Mouse (Mus musculus) midbrain, embryonic 13.5 days (tissue): Measurements from ENCODE around the gene Cdc25a. TPM values are rescaled to one million over a fixed set of nuclear protein-coding genes. Genes with fewer than 3 reads are reported as not detected.

ENCODE experiments used
- ATAC-seq: fragments of 200-750 bp; cut with Nextera tagmentation; 2 replicates; pipeline ENCODE4 v1.8.0; 2017; ENCODE audit warnings: mild to moderate bottlenecking, moderate TSS enrichment, moderate library complexity
- H3K27ac ChIP-seq: fragments of 300-500 bp; sonication (generic); 2 replicates; pipeline ENCODE4 v1.5.1; 2015; ENCODE audit warnings: inconsistent platforms, mild to moderate bottlenecking, moderate library complexity
- H3K27me3 ChIP-seq: fragments of 300-500 bp; sonication (generic); 2 replicates; pipeline ENCODE4 v1.6.1; 2015; ENCODE audit warnings: mild to moderate bottlenecking, inconsistent platforms
- H3K36me3 ChIP-seq: fragments of 300-500 bp; sonication (generic); 2 replicates; pipeline ENCODE4 v1.6.1; 2015; ENCODE audit warnings: mild to moderate bottlenecking, inconsistent platforms
- H3K4me1 ChIP-seq: fragments of 300-500 bp; sonication (generic); replicated peaks from 2 replicates; pipeline ENCODE4 v1.6.1; 2015; ENCODE audit warnings: inconsistent platforms
- H3K4me2 ChIP-seq: fragments of 300-500 bp; sonication (generic); replicated peaks from 2 replicates; pipeline ENCODE4 v1.6.1; 2015; ENCODE audit warnings: moderate library complexity, mild to moderate bottlenecking, inconsistent platforms
- H3K4me3 ChIP-seq: fragments of 300-500 bp; sonication (generic); replicated peaks from 2 replicates; pipeline ENCODE4 v1.5.1; 2015; ENCODE audit warnings: mild to moderate bottlenecking, inconsistent platforms
- H3K9ac ChIP-seq: fragments of 300-500 bp; sonication (generic); replicated peaks from 2 replicates; pipeline ENCODE4 v1.6.1; 2015; ENCODE audit warnings: mild to moderate bottlenecking, inconsistent platforms
- H3K9me3 ChIP-seq: fragments of 300-500 bp; sonication (generic); 2 replicates; pipeline ENCODE4 v1.6.1; 2016; ENCODE audit warnings: mild to moderate bottlenecking, inconsistent platforms
- WGBS: fragments of 180-500 bp; shearing (Covaris S2); methylation state at CpG from one replicate; pipeline ENCODE4 v1.1.7; 2015; 5-methylcytosine and 5-hydroxymethylcytosine counted together
- polyA plus RNA-seq: library from polyadenylated mRNA; unstranded; fragments of >200 nt; fragmentation: Nextera tagmentation; extraction: Ambion mirVana; gene quantifications from 2 replicates; pipeline ENCODE4 v1.2.1, GENCODE M21; 2015

Cdc25a gene
- polyA plus RNA-seq, 1 experiment from 2014 or later, result 20.2 TPM

DNA sequence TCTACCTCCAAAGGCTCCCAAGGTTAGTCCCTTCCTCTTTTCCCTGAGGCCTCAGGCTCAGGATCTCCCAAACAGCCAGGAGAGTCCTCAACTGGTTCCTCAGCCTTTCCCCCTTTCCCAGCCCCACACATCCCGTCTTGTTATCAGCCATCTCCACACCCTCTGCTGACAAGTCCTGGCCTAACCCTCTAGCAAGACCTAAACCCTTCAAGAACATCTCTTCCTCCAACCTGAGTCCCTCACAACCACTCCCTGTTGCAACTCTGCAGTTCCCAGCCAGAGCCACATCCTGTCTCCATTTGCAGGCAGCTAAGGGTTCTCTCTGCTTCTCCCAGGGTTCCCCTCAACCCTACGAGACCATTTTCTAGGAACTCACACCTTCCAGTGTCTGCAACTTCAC, 9.2 kb upstream of the Cdc25a start:
- no peak overlapping the region for H3K27ac ChIP-seq
- no peak overlapping the region for H3K9ac ChIP-seq
- no peaks in the 10 kb centered on the region for H3K9me3 ChIP-seq
- 75% methylated on average over 2 of the region's 2 CpGs for WGBS
- no peaks in the 10 kb centered on the region for H3K4me1 ChIP-seq
- no peaks in the 10 kb centered on the region for H3K36me3 ChIP-seq
- no peak overlapping the region for H3K4me3 ChIP-seq
- H3K4me2 ChIP-seq, result no peak overlapping the region
- H3K27me3 ChIP-seq, result peaks cover 8% of the 10 kb centered on the region; the same call in 1 of the 2 replicates
- no peak for ATAC-seq

GRCm38 (mm10) chr9:109870983-109871572, 4.3 kb upstream of the Cdc25a start:
- no peaks in the 10 kb centered on the region; the same call in 1 of the 2 replicates for H3K27me3 ChIP-seq
- H3K4me1 ChIP-seq, result no peaks in the 10 kb centered on the region
- no peak overlapping the region for H3K27ac ChIP-seq
- no peaks in the 10 kb centered on the region for H3K36me3 ChIP-seq
- no peak overlapping the region for H3K4me2 ChIP-seq
- 41% methylated on average over 6 of the region's 6 CpGs for WGBS
- H3K9ac ChIP-seq, result no peak overlapping the region
- H3K4me3 ChIP-seq, result no peak overlapping the region
- ATAC-seq, result no peak
- no peaks in the 10 kb centered on the region for H3K9me3 ChIP-seq

- H3K4me3 ChIP-seq, result peak overlapping the region; percentile 96
- H3K4me1 ChIP-seq, result peaks cover 18% of the 10 kb centered on the region
- peak; percentile 73 for ATAC-seq
- H3K27me3 ChIP-seq, result no peaks in the 10 kb centered on the region
- H3K27ac ChIP-seq, result peak overlapping the region; percentile 72
- H3K36me3 ChIP-seq, result peaks cover 29% of the 10 kb centered on the region
- no peaks in the 10 kb centered on the region for H3K9me3 ChIP-seq
- 1% methylated on average over 69 of the region's 76 CpGs for WGBS
- peak overlapping the region; percentile 90 for H3K4me2 ChIP-seq
- peak overlapping the region; percentile 92 for H3K9ac ChIP-seq
These were observed 569 bp downstream of the Cdc25a start for GRCm38 (mm10) chr9:109875695-109876601.

- WGBS, result 9% methylated on average over 3 of the region's 3 CpGs
- no peak for ATAC-seq
- Histone ChIP-seq H3K4me3 (peak overlapping the region; percentile 96), H3K36me3 (peaks cover 37% of the 10 kb centered on the region), H3K9ac (peak overlapping the region; percentile 92), H3K27ac (no peak overlapping the region), H3K9me3 (no peaks in the 10 kb centered on the region), H3K4me1 (peaks cover 18% of the 10 kb centered on the region), H3K4me2 (peak overlapping the region; percentile 90), H3K27me3 (no peaks in the 10 kb centered on the region)
These were observed 1.4 kb downstream of the Cdc25a start for GRCm38 (mm10) chr9:109876756-109877155.

GRCm38 (mm10) chr9:109877666-109878065, 2.3 kb downstream of the Cdc25a start:
- no peak overlapping the region for H3K27ac ChIP-seq
- ATAC-seq, result no peak
- H3K27me3 ChIP-seq, result no peaks in the 10 kb centered on the region
- WGBS, result 80% methylated on average over 5 of the region's 5 CpGs
- peak overlapping the region; percentile 90 for H3K4me2 ChIP-seq
- H3K36me3 ChIP-seq, result peaks cover 46% of the 10 kb centered on the region
- peaks cover 18% of the 10 kb centered on the region for H3K4me1 ChIP-seq
- H3K9me3 ChIP-seq, result no peaks in the 10 kb centered on the region
- peak overlapping the region; percentile 96 for H3K4me3 ChIP-seq
- H3K9ac ChIP-seq, result peak overlapping the region; percentile 92; the same call in 1 of the 2 replicates

- no peak for ATAC-seq
- no peak overlapping the region for H3K4me2 ChIP-seq
- H3K27me3 ChIP-seq, result no peaks in the 10 kb centered on the region
- H3K4me3 ChIP-seq, result no peak overlapping the region
- WGBS, result 98% methylated on average over 1 of the region's 1 CpGs
- H3K9me3 ChIP-seq, result no peaks in the 10 kb centered on the region
- H3K9ac ChIP-seq, result no peak overlapping the region
- no peak overlapping the region for H3K27ac ChIP-seq
- peaks cover 61% of the 10 kb centered on the region for H3K36me3 ChIP-seq
- peaks cover 18% of the 10 kb centered on the region for H3K4me1 ChIP-seq
These were observed 3.9 kb downstream of the Cdc25a start for GRCm38 (mm10) chr9:109879305-109879704.

DNA sequence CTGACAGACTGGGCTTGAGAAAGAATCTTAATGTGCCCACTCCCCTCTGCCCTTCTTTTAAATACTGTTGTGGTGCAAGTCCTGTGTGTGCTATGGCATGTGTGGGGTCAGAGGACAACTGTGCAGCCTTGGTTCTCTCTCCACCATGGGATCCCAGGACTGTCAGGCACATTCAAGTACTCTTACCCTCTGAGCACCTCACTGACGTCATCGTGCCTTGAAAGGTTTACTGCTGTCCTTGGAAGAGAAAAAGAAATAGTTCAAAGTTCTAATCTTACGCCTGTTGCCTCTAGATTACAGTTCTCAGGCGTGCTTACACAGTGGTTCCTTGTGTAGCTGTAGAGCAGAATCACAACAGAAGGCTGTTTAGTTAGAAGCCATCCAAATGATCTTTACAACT, 10.9 kb downstream of the Cdc25a start:
- H3K4me2 ChIP-seq, result no peak overlapping the region
- no peak overlapping the region for H3K9ac ChIP-seq
- peaks cover 99% of the 10 kb centered on the region for H3K36me3 ChIP-seq
- no peak overlapping the region for H3K4me3 ChIP-seq
- H3K27ac ChIP-seq, result no peak overlapping the region
- ATAC-seq, result no peak
- no peaks in the 10 kb centered on the region for H3K9me3 ChIP-seq
- H3K27me3 ChIP-seq, result no peaks in the 10 kb centered on the region
- no peaks in the 10 kb centered on the region for H3K4me1 ChIP-seq
- 86% methylated on average over 4 of the region's 4 CpGs for WGBS

- Histone ChIP-seq H3K4me3 (no peak overlapping the region), H3K36me3 (peaks cover 99% of the 10 kb centered on the region), H3K4me1 (no peaks in the 10 kb centered on the region), H3K9me3 (no peaks in the 10 kb centered on the region), H3K27ac (no peak overlapping the region), H3K27me3 (no peaks in the 10 kb centered on the region), H3K4me2 (no peak overlapping the region), H3K9ac (no peak overlapping the region)
- no peak for ATAC-seq
- 91% methylated on average over 5 of the region's 5 CpGs for WGBS
These were observed 11.9 kb downstream of the Cdc25a start for GRCm38 (mm10) chr9:109887321-109887720.

DNA sequence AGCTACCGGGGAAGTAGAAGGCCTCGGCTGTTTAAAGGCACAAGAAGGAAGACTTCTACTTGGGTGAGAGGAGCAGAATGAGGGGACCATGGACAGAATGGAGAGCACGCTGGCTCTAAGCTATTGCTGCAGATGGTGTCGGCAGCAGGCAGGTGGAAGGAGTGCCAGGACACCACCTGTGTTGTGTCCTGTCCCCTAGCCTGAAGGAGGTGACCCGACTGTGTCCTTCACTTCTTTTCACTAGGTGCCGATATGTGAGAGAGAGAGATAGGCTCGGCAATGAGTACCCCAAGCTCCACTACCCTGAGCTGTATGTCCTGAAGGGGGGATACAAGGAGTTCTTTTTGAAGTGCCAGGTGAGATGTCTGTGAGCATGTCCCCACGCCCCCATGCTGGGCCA, 16.1 kb downstream of the Cdc25a start:
- no peak overlapping the region for H3K27ac ChIP-seq
- no peak overlapping the region for H3K4me3 ChIP-seq
- no peak overlapping the region for H3K9ac ChIP-seq
- H3K4me1 ChIP-seq, result no peaks in the 10 kb centered on the region; the same call in 1 of the 2 replicates
- 93% methylated on average over 8 of the region's 8 CpGs for WGBS
- peaks cover 68% of the 10 kb centered on the region for H3K36me3 ChIP-seq
- no peaks in the 10 kb centered on the region for H3K27me3 ChIP-seq
- no peak for ATAC-seq
- H3K4me2 ChIP-seq, result no peak overlapping the region
- H3K9me3 ChIP-seq, result no peaks in the 10 kb centered on the region

DNA sequence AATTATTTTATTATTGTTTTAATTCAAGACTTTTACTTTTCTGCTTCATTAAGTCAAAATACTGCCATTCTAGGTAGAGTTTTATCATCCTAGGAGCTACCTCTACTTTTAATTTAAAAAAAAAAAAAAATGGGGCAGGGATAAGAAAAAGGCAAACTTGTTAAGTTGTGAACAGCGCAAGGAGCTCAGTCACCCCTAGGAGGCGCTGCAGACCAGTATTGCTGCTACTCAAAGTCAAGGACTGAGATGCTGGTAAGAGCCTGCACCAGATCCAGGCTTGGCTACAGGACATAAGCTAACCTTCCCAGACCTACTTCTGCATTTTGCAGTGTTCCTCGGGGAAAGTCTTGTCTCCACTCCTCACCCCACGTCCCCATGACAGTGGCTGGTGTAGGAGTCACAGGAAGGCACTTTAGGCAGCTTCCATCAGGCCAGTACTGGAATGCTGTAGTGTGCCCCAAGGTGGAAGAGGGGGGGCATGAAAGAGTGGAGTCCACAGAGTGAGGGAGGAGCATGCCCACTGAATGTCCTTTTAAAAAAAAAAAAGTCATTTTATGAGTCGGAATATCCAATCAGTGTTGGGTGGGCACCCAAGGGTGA, 17.4 kb downstream of the Cdc25a start:
- peak; percentile 32; the same call in 1 of the 2 replicates for ATAC-seq
- no peaks in the 10 kb centered on the region; the same call in 1 of the 2 replicates for H3K4me1 ChIP-seq
- H3K36me3 ChIP-seq, result peaks cover 58% of the 10 kb centered on the region
- no peak overlapping the region for H3K4me3 ChIP-seq
- no peaks in the 10 kb centered on the region for H3K27me3 ChIP-seq
- H3K9me3 ChIP-seq, result no peaks in the 10 kb centered on the region
- 72% methylated on average over 5 of the region's 5 CpGs for WGBS
- H3K9ac ChIP-seq, result no peak overlapping the region
- no peak overlapping the region for H3K27ac ChIP-seq
- H3K4me2 ChIP-seq, result no peak overlapping the region

DNA sequence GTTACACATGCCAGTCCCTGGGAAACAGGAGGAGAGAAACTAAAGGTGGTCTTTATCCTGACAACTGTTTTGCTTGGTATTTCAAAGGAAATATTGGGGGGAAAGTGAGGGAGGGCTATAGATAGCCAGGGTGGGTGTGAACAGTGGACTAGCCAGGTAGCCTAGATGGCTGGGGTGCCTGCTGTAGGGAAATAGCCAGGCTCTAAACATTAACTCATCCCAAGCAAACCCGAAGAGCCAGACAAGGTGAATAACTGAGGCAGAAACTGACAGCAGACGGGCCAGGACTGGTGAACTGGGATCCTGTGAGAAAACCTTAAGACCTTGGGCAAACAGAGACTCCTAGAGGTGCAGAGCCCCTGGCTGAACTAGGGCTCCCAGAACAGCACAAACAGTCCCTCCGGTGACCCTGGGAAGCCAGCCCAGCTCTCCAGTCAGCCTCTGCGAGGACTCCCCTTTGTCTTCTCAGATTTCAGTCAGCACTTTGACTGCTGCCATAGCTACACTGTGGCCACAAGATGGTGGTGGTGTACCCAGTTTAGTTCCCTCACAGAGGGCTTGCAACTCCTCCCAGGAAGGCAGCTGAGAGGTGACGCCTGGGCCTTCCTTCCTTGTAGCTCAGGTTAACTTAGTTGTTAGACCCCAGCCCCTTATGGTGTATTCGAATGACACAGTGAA, 19.2 kb downstream of the Cdc25a start:
- no peak overlapping the region for H3K4me3 ChIP-seq
- peak; percentile 91 for ATAC-seq
- WGBS, result 37% methylated on average over 6 of the region's 6 CpGs
- peak overlapping the region; percentile 83 for H3K27ac ChIP-seq
- H3K36me3 ChIP-seq, result peaks cover 40% of the 10 kb centered on the region
- no peaks in the 10 kb centered on the region; the same call in 1 of the 2 replicates for H3K4me1 ChIP-seq
- peak overlapping the region; percentile 59 for H3K9ac ChIP-seq
- H3K4me2 ChIP-seq, result no peak overlapping the region
- H3K27me3 ChIP-seq, result no peaks in the 10 kb centered on the region
- no peaks in the 10 kb centered on the region for H3K9me3 ChIP-seq
